Comparison of ENCODE assay signal across 20 mouse cellular contexts in genomic region chr11:49261313-49261855, GRCm38 (mm10). TPM values are rescaled to one million over a fixed set of nuclear protein-coding genes. Genes with fewer than 3 reads are reported as not detected.
DNase-seq lines count a peak whose midpoint lies in the region; ATAC-seq and TF ChIP-seq lines count a peak whose summit lies in the region.
"Had no signal": no experiment of that assay in that cellular context is flagged by ENCODE, and none has a peak within 500 bp of the region (broad histone marks: within the 10 kb centered on the region; RNA-seq: fewer than 3 reads in every experiment).

No protein-coding gene starts in this region.

- H3K4me2 ChIP-seq in intestine, embryonic 16.5 days (ENCODE audit: low read depth, low read length), result no peak overlapping the region
- H3K4me2 ChIP-seq in intestine, embryonic 15.5 days (replicated peaks), result no peak overlapping the region
- no peak overlapping the region for H3K4me2 ChIP-seq in midbrain, embryonic 14.5 days (ENCODE audit: low read length)
- H3K4me2 ChIP-seq: hindbrain, embryonic 13.5 days; liver, embryonic 13.5 days; neural tube, embryonic 13.5 days had no signal

- 87% methylated on average over 14 of the region's 14 CpGs for WGBS in intestine, embryonic 16.5 days
- 88% methylated on average over 14 of the region's 14 CpGs for WGBS in intestine, embryonic 15.5 days
- 66% methylated on average over 14 of the region's 14 CpGs for WGBS in kidney, adult 2 months
- 93% methylated on average over 14 of the region's 14 CpGs for WGBS in midbrain, embryonic 14.5 days

- no peak overlapping the region for H3K9ac ChIP-seq in intestine, embryonic 16.5 days (ENCODE audit: low read depth, low read length)
- H3K9ac ChIP-seq in intestine, embryonic 15.5 days, result no peak overlapping the region
- no peak overlapping the region for H3K9ac ChIP-seq in midbrain, embryonic 14.5 days (replicated peaks; ENCODE audit: low read length)
- H3K9ac ChIP-seq: liver, embryonic 13.5 days; neural tube, embryonic 13.5 days had no signal

- H3K36me3 ChIP-seq in intestine, embryonic 16.5 days (ENCODE audit: control insufficient read depth, insufficient read depth, low read length), result peaks cover 20% of the 10 kb centered on the region; the same call in 1 of the 2 replicates
- H3K36me3 ChIP-seq in intestine, embryonic 15.5 days, result peaks cover 23% of the 10 kb centered on the region
- peaks cover 1% of the 10 kb centered on the region; the same call in 1 of the 2 replicates for H3K36me3 ChIP-seq in kidney, adult 2 months (ENCODE audit: control insufficient read depth, insufficient read depth, low read length)
- peaks cover 19% of the 10 kb centered on the region for H3K36me3 ChIP-seq in midbrain, embryonic 14.5 days (ENCODE audit: control insufficient read depth, insufficient read depth, low read length)

- 0 out of 2 replicates have a peak, but pooled peaks have one; percentile 16 for ATAC-seq in intestine, embryonic 16.5 days
- no peak for ATAC-seq in intestine, embryonic 15.5 days
- ATAC-seq in midbrain, embryonic 14.5 days (ENCODE audit: low FRiP score, low TSS enrichment), result no peak
- ATAC-seq: forebrain, embryonic 16.5 days had no signal

- no peaks in the 10 kb centered on the region for H3K9me3 ChIP-seq in intestine, embryonic 16.5 days (ENCODE audit: control insufficient read depth, low read length)
- no peaks in the 10 kb centered on the region for H3K9me3 ChIP-seq in intestine, embryonic 15.5 days
- H3K9me3 ChIP-seq in midbrain, embryonic 14.5 days (ENCODE audit: control insufficient read depth, low read length), result no peaks in the 10 kb centered on the region
- H3K9me3 ChIP-seq: hindbrain, embryonic 13.5 days; liver, embryonic 13.5 days; neural tube, embryonic 13.5 days had no signal

- peaks cover 33% of the 10 kb centered on the region for H3K4me1 ChIP-seq in intestine, embryonic 16.5 days (ENCODE audit: control insufficient read depth, insufficient read depth, low read length)
- peaks cover 21% of the 10 kb centered on the region; the same call in 1 of the 2 replicates for H3K4me1 ChIP-seq in intestine, embryonic 15.5 days (replicated peaks)
- H3K4me1 ChIP-seq in kidney, adult 2 months (ENCODE audit: control insufficient read depth, insufficient read depth, low read length), result peaks cover 38% of the 10 kb centered on the region
- no peaks in the 10 kb centered on the region for H3K4me1 ChIP-seq in midbrain, embryonic 14.5 days (ENCODE audit: control insufficient read depth, insufficient read depth, low read length)
- H3K4me1 ChIP-seq: hindbrain, embryonic 13.5 days; neural tube, embryonic 13.5 days had no signal

- no peak overlapping the region for H3K4me3 ChIP-seq in intestine, embryonic 16.5 days (ENCODE audit: low read length)
- H3K4me3 ChIP-seq in intestine, embryonic 15.5 days (replicated peaks), result no peak overlapping the region
- no peak overlapping the region for H3K4me3 ChIP-seq in kidney, adult 2 months (ENCODE audit: insufficient read depth, low read depth, low read length)
- H3K4me3 ChIP-seq in midbrain, embryonic 14.5 days (replicated peaks; ENCODE audit: low read depth, low read length), result no peak overlapping the region
- H3K4me3 ChIP-seq: gastrocnemius, adult 2 months; hindbrain, embryonic 13.5 days; liver, embryonic 13.5 days; neural tube, embryonic 13.5 days had no signal

- peak; percentile 60 for DNase-seq in ES-CJ7 (ENCODE audit: low read depth, low spot score)
- peak; percentile 94 for DNase-seq in kidney, adult 2 months
- peak; percentile 78 to 91 for DNase-seq in kidney, postnatal 25 days
- no peak for DNase-seq in spleen, postnatal 36 days (ENCODE audit: low spot score in 2 of 2)
- no peak for DNase-seq in midbrain, embryonic 14.5 days
- DNase-seq in frontal cortex, postnatal 36 days (ENCODE audit: low spot score in 2 of 2), result no peak
- DNase-seq: B cell, adult 2 months; cerebellum, postnatal 25 days; left cerebral cortex, postnatal 4 days; liver, embryonic 13.5 days; right cerebral cortex, postnatal 14 days had no signal

- H3K27ac ChIP-seq in intestine, embryonic 16.5 days (ENCODE audit: low read length), result no peak overlapping the region
- no peak overlapping the region for H3K27ac ChIP-seq in intestine, embryonic 15.5 days
- peak overlapping the region; percentile 79 for H3K27ac ChIP-seq in kidney, adult 2 months (ENCODE audit: insufficient read depth, low read depth, low read length)
- no peak overlapping the region for H3K27ac ChIP-seq in midbrain, embryonic 14.5 days (replicated peaks; ENCODE audit: low read depth, low read length)
- H3K27ac ChIP-seq: hindbrain, embryonic 13.5 days; liver, embryonic 13.5 days; neural tube, embryonic 13.5 days; stomach, postnatal 0 days had no signal

- H3K27me3 ChIP-seq in intestine, embryonic 16.5 days (replicated peaks; ENCODE audit: control insufficient read depth, insufficient read depth, low read length), result no peaks in the 10 kb centered on the region
- H3K27me3 ChIP-seq in intestine, embryonic 15.5 days (replicated peaks), result no peaks in the 10 kb centered on the region
- no peaks in the 10 kb centered on the region for H3K27me3 ChIP-seq in kidney, adult 2 months (replicated peaks; ENCODE audit: control insufficient read depth, insufficient read depth, low read length)
- H3K27me3 ChIP-seq in midbrain, embryonic 14.5 days (ENCODE audit: control insufficient read depth, insufficient read depth, low read length), result no peaks in the 10 kb centered on the region
- H3K27me3 ChIP-seq: hindbrain, embryonic 13.5 days; liver, embryonic 13.5 days; neural tube, embryonic 13.5 days had no signal

- no peak for TF ChIP-seq POLR2A in kidney, adult 2 months (IDR thresholded peaks at IDR 0.05; ENCODE audit: low read depth, low read length)

- no peak; the same call in 1 of the 2 replicates for TF ChIP-seq CTCF in kidney, adult 2 months (conservative IDR thresholded peaks at IDR 0.05; ENCODE audit: insufficient read depth, insufficient read length, low read depth, low read length)

RNA-seq across cellular contexts. Expression of gene Olfr1393, which starts 16.7 kb away (rescaled TPM):
- polyA plus RNA-seq in intestine, embryonic 16.5 days (2015; fragmentation: Nextera tagmentation; extraction: Ambion mirVana), result 0.13 TPM in 1 of 2 replicates, not detected in the other
- polyA plus RNA-seq in intestine, embryonic 15.5 days (2015; fragmentation: Nextera tagmentation; extraction: Ambion mirVana), result not detected in 2 replicates
- 0.72 and 1.5 TPM in 2 replicates for polyA plus RNA-seq in kidney, adult 2 months (2012; rRNA removed)
- polyA plus RNA-seq in midbrain, embryonic 14.5 days (2014; fragmentation: Nextera tagmentation; extraction: Ambion mirVana), result 0.22 TPM in 1 of 2 replicates, not detected in the other
- polyA plus RNA-seq: forebrain, embryonic 16.5 days; liver, embryonic 13.5 days; neural tube, embryonic 13.5 days; stomach, postnatal 0 days had no signal

RNA-seq across cellular contexts. Expression of gene Mgat1, which starts 17.4 kb away (rescaled TPM):
- polyA plus RNA-seq in intestine, embryonic 16.5 days (2015; fragmentation: Nextera tagmentation; extraction: Ambion mirVana), result 62.4 and 65.8 TPM in 2 replicates
- 53.5 and 61.2 TPM in 2 replicates for polyA plus RNA-seq in intestine, embryonic 15.5 days (2015; fragmentation: Nextera tagmentation; extraction: Ambion mirVana)
- 157 and 198 TPM in 2 replicates for polyA plus RNA-seq in kidney, adult 2 months (2012; rRNA removed)
- 27.0 and 27.9 TPM in 2 replicates for polyA plus RNA-seq in midbrain, embryonic 14.5 days (2014; fragmentation: Nextera tagmentation; extraction: Ambion mirVana)

RNA-seq across cellular contexts. Expression of gene Olfr1392, which starts 23.7 kb away (rescaled TPM):
- polyA plus RNA-seq in intestine, embryonic 16.5 days (2015; fragmentation: Nextera tagmentation; extraction: Ambion mirVana), result not detected in 2 replicates
- polyA plus RNA-seq in intestine, embryonic 15.5 days (2015; fragmentation: Nextera tagmentation; extraction: Ambion mirVana), result not detected in 2 replicates
- 0.46 and 0.47 TPM in 2 replicates for polyA plus RNA-seq in kidney, adult 2 months (2012; rRNA removed)
- 0.07 TPM in 1 of 2 replicates, not detected in the other for polyA plus RNA-seq in midbrain, embryonic 14.5 days (2014; fragmentation: Nextera tagmentation; extraction: Ambion mirVana)
- polyA plus RNA-seq: forebrain, embryonic 16.5 days; hindbrain, embryonic 13.5 days; liver, embryonic 13.5 days; lung, embryonic 16.5 days; neural tube, embryonic 13.5 days; stomach, postnatal 0 days had no signal

RNA-seq across cellular contexts. Expression of gene Olfr10, which starts 43.2 kb away (rescaled TPM):
- not detected in 2 replicates for polyA plus RNA-seq in intestine, embryonic 16.5 days (2015; fragmentation: Nextera tagmentation; extraction: Ambion mirVana)
- polyA plus RNA-seq in intestine, embryonic 15.5 days (2015; fragmentation: Nextera tagmentation; extraction: Ambion mirVana), result not detected in 2 replicates
- not detected in 2 replicates for polyA plus RNA-seq in kidney, adult 2 months (2012; rRNA removed)
- not detected in 2 replicates for polyA plus RNA-seq in midbrain, embryonic 14.5 days (2014; fragmentation: Nextera tagmentation; extraction: Ambion mirVana)
- polyA plus RNA-seq: forebrain, embryonic 16.5 days; hindbrain, embryonic 13.5 days; large intestine, adult 2 months; liver, embryonic 13.5 days; lung, embryonic 16.5 days; neural tube, embryonic 13.5 days; stomach, postnatal 0 days had no signal

RNA-seq across cellular contexts. Expression of gene Zfp62, which starts 58.3 kb away (rescaled TPM):
- 20.7 and 23.1 TPM in 2 replicates for polyA plus RNA-seq in intestine, embryonic 16.5 days (2015; fragmentation: Nextera tagmentation; extraction: Ambion mirVana)
- polyA plus RNA-seq in intestine, embryonic 15.5 days (2015; fragmentation: Nextera tagmentation; extraction: Ambion mirVana), result 24.4 and 28.6 TPM in 2 replicates
- polyA plus RNA-seq in kidney, adult 2 months (2012; rRNA removed), result 2.0 and 2.6 TPM in 2 replicates
- 37.3 and 61.7 TPM in 2 replicates for polyA plus RNA-seq in midbrain, embryonic 14.5 days (2014; fragmentation: Nextera tagmentation; extraction: Ambion mirVana)

Comparison
In these comparisons a context has a peak if more than half of its experiments do, and no peak if none do; other contexts are left out.
1. DNase-seq: peak in ES-CJ7 (single experiment), kidney, adult 2 months (single experiment) and kidney, postnatal 25 days (2 of 2); none in spleen, postnatal 36 days (0 of 2), midbrain, embryonic 14.5 days (single experiment) and frontal cortex, postnatal 36 days (0 of 2).